ENCODE assay signal across 9 mouse cellular contexts in genomic region chr11:98580301-98581121, GRCm38 (mm10). TPM values are rescaled to one million over a fixed set of nuclear protein-coding genes. Genes with fewer than 3 reads are reported as not detected.
DNase-seq lines count a peak whose midpoint lies in the region; ATAC-seq and TF ChIP-seq lines count a peak whose summit lies in the region.
"Had no signal": no experiment of that assay in that cellular context is flagged by ENCODE, and none has a peak within 500 bp of the region (broad histone marks: within the 10 kb centered on the region; RNA-seq: fewer than 3 reads in every experiment).

No protein-coding gene starts in this region.

- H3K27me3 ChIP-seq in intestine, embryonic 16.5 days (replicated peaks; ENCODE audit: control insufficient read depth, insufficient read depth, low read length), result no peaks in the 10 kb centered on the region
- H3K27me3 ChIP-seq in cerebellum, adult 2 months (ENCODE audit: control insufficient read depth, insufficient read depth, low read length), result no peaks in the 10 kb centered on the region

- 0 out of 2 replicates have a peak overlapping the region, but pooled peaks have one; percentile 7 for H3K4me2 ChIP-seq in intestine, embryonic 16.5 days (ENCODE audit: low read depth, low read length)

- no peak for TF ChIP-seq POLR2A in cerebellum, adult 2 months (IDR thresholded peaks at IDR 0.05; ENCODE audit: borderline replicate concordance, insufficient read depth, low read length)

- peak overlapping the region; percentile 67 for H3K27ac ChIP-seq in intestine, embryonic 16.5 days (ENCODE audit: low read length)
- H3K27ac ChIP-seq in cerebellum, adult 2 months (ENCODE audit: insufficient read depth, low read length), result no peak overlapping the region

- peak overlapping the region; percentile 12; the same call in 1 of the 2 replicates for H3K9ac ChIP-seq in intestine, embryonic 16.5 days (ENCODE audit: low read depth, low read length)

- H3K9me3 ChIP-seq in intestine, embryonic 16.5 days (ENCODE audit: control insufficient read depth, low read length), result no peaks in the 10 kb centered on the region

- no peaks in the 10 kb centered on the region; the same call in 1 of the 2 replicates for H3K36me3 ChIP-seq in intestine, embryonic 16.5 days (ENCODE audit: control insufficient read depth, insufficient read depth, low read length)

- H3K4me1 ChIP-seq in intestine, embryonic 16.5 days (ENCODE audit: control insufficient read depth, insufficient read depth, low read length), result peaks cover 35% of the 10 kb centered on the region
- H3K4me1 ChIP-seq in cerebellum, adult 2 months (ENCODE audit: control insufficient read depth, insufficient read depth, low read length), result peaks cover 8% of the 10 kb centered on the region

- TF ChIP-seq CTCF in cerebellum, adult 2 months (IDR thresholded peaks at IDR 0.05; ENCODE audit: borderline replicate concordance, insufficient read depth, low read depth, low read length), result no peak

- ATAC-seq in intestine, embryonic 16.5 days, result peak; percentile 72

- no peak overlapping the region for H3K4me3 ChIP-seq in intestine, embryonic 16.5 days (ENCODE audit: low read length)
- H3K4me3 ChIP-seq in cerebellum, adult 2 months (replicated peaks; ENCODE audit: insufficient read depth, low read depth, low read length), result no peak overlapping the region

- peak; percentile 22 for DNase-seq in kidney, adult 11 months
- no peak for DNase-seq in kidney, adult 18-20 months
- DNase-seq in R1 (ENCODE audit: low read depth, low spot score), result peak; percentile 76
- peak; percentile 78 to 89 for DNase-seq in spleen, postnatal 10 days (ENCODE audit: low spot score in 2 of 2)
- DNase-seq in cerebellum, adult 2 months, result no peak
- no peak for DNase-seq in cerebellum, postnatal 25 days
- DNase-seq in Muller cell, postnatal 12 days (ENCODE audit: inconsistent ontology term), result no peak

- 56% methylated on average over 16 of the region's 16 CpGs for WGBS in intestine, embryonic 16.5 days
- 73% methylated on average over 16 of the region's 16 CpGs for WGBS in cerebellum, adult 2 months

RNA-seq across cellular contexts. Expression of gene Ormdl3, which starts 6.7 kb away (rescaled TPM):
- polyA plus RNA-seq in intestine, embryonic 16.5 days (2015; fragmentation: Nextera tagmentation; extraction: Ambion mirVana), result 62.9 and 65.2 TPM in 2 replicates
- polyA plus RNA-seq in cerebellum, adult 2 months (2012; rRNA removed), result 64.6 and 66.8 TPM in 2 replicates

RNA-seq across cellular contexts. Expression of gene Lrrc3c, which starts 17.6 kb away (rescaled TPM):
- polyA plus RNA-seq in intestine, embryonic 16.5 days (2015; fragmentation: Nextera tagmentation; extraction: Ambion mirVana), result not detected in 2 replicates
- 0.41 TPM in 1 of 2 replicates, not detected in the other for polyA plus RNA-seq in cerebellum, adult 2 months (2012; rRNA removed)
- polyA plus RNA-seq: lung, embryonic 16.5 days had no signal

RNA-seq across cellular contexts. Expression of gene Zpbp2, which starts 29.6 kb away (rescaled TPM):
- polyA plus RNA-seq in intestine, embryonic 16.5 days (2015; fragmentation: Nextera tagmentation; extraction: Ambion mirVana), result 0.92 and 1.0 TPM in 2 replicates
- polyA plus RNA-seq in cerebellum, adult 2 months (2012; rRNA removed), result 0.13 and 0.20 TPM in 2 replicates
- polyA plus RNA-seq: lung, embryonic 16.5 days had no signal

RNA-seq across cellular contexts. Expression of gene Ikzf3, which starts 34.7 kb away (rescaled TPM):
- polyA plus RNA-seq in intestine, embryonic 16.5 days (2015; fragmentation: Nextera tagmentation; extraction: Ambion mirVana), result 0.23 and 0.24 TPM in 2 replicates
- polyA plus RNA-seq in cerebellum, adult 2 months (2012; rRNA removed), result 0.07 and 0.10 TPM in 2 replicates

RNA-seq across cellular contexts. Expression of gene Gm12355, which starts 45.0 kb away (rescaled TPM):
- 0.33 and 0.57 TPM in 2 replicates for polyA plus RNA-seq in intestine, embryonic 16.5 days (2015; fragmentation: Nextera tagmentation; extraction: Ambion mirVana)
- 0.33 and 0.35 TPM in 2 replicates for polyA plus RNA-seq in cerebellum, adult 2 months (2012; rRNA removed)

Comparison
In these comparisons a context has a peak if more than half of its experiments do, and no peak if none do; other contexts are left out.
1. DNase-seq: peak in kidney, adult 11 months (single experiment), R1 (single experiment) and spleen, postnatal 10 days (2 of 2); none in kidney, adult 18-20 months (single experiment), cerebellum, adult 2 months (0 of 2), cerebellum, postnatal 25 days (0 of 2) and Muller cell, postnatal 12 days (single experiment).